Mouse (Mus musculus) limb, embryonic 14.5 days (tissue): ENCODE results near the gene Dand5. TPM values are rescaled to one million over a fixed set of nuclear protein-coding genes. Genes with fewer than 3 reads are reported as not detected.

Experiments used
- ATAC-seq: fragments of 200-750 bp; cut with Nextera tagmentation; 2 replicates; pipeline ENCODE4 v1.8.0; 2017; ENCODE audit warnings: low read depth, moderate number of reproducible peaks, moderate TSS enrichment; ENCODE audit not compliant: low FRiP score
- DNase-seq: peaks from one replicate; pipeline ENCODE4 v3.0.0-alpha.2; 2015; ENCODE audit warnings: low spot score
- H3K27ac ChIP-seq: fragments of 300-500 bp; sonication (generic); replicated peaks from 2 replicates; pipeline ENCODE4 v1.5.1; 2014; ENCODE audit warnings: low read depth, mild to moderate bottlenecking, low read length, moderate library complexity, mixed read lengths
- H3K27me3 ChIP-seq: fragments of 300-500 bp; sonication (generic); 2 replicates; pipeline ENCODE4 v1.6.1; 2014; ENCODE audit warnings: low read length, mixed read lengths; ENCODE audit not compliant: control insufficient read depth, insufficient read depth
- H3K36me3 ChIP-seq: fragments of 300-500 bp; sonication (generic); 2 replicates; pipeline ENCODE4 v1.6.1; 2014; ENCODE audit warnings: mild to moderate bottlenecking, low read length, moderate library complexity, mixed read lengths; ENCODE audit not compliant: control insufficient read depth, insufficient read depth
- H3K4me1 ChIP-seq: fragments of 300-500 bp; sonication (generic); 2 replicates; pipeline ENCODE4 v1.6.1; 2014; ENCODE audit warnings: antibody characterized with exemption, low read length, mixed read lengths; ENCODE audit not compliant: control insufficient read depth, insufficient read depth
- H3K4me2 ChIP-seq: fragments of 300-500 bp; sonication (generic); replicated peaks from 2 replicates; pipeline ENCODE4 v1.6.1; 2014; ENCODE audit warnings: low read depth, mild to moderate bottlenecking, low read length, moderate library complexity; ENCODE audit not compliant: severe bottlenecking
- H3K4me3 ChIP-seq: fragments of 300-500 bp; sonication (generic); replicated peaks from 2 replicates; pipeline ENCODE4 v1.5.1; 2014; ENCODE audit warnings: low read length
- H3K9ac ChIP-seq: fragments of 300-500 bp; sonication (generic); 2 replicates; pipeline ENCODE4 v1.6.1; 2014; ENCODE audit warnings: mild to moderate bottlenecking, low read depth, low read length, moderate library complexity; ENCODE audit not compliant: severe bottlenecking
- H3K9me3 ChIP-seq: fragments of 300-500 bp; sonication (generic); 2 replicates; pipeline ENCODE4 v1.6.1; 2016; ENCODE audit warnings: low read length; ENCODE audit not compliant: control insufficient read depth
- POLR2A ChIP-seq: fragments of 200-500 bp; IDR thresholded peaks from 2 replicates; pipeline ENCODE4 v1.8.0; 2012; ENCODE audit warnings: inconsistent platforms, mild to moderate bottlenecking, moderate library complexity, borderline replicate concordance; ENCODE audit not compliant: insufficient read depth, insufficient read length; ENCODE audit errors: extremely low read depth
- WGBS: fragments of 180-500 bp; shearing (Covaris S2); extraction: QIAGEN DNeasy Blood & Tissue Kit; methylation state at CpG from one replicate; pipeline ENCODE4 v1.1.7; 2014; 5-methylcytosine and 5-hydroxymethylcytosine counted together
- polyA plus RNA-seq, 2 experiments: library from polyadenylated mRNA; depleted of rRNA in 1 of 2; stranded (reverse) in 1 of 2; unstranded in 1 of 2; fragments of >200 nt; fragmentation: Nextera tagmentation in 1 of 2; extraction: Ambion mirVana in 1 of 2; gene quantifications; 2 replicates each; pipeline versions ENCODE4 v1.2.1 to v1.2.3; 2012 to 2014

Gene Dand5
- polyA plus RNA-seq, 2 experiments: 5.9 to 6.9 TPM

- H3K27me3 ChIP-seq: no peaks in the 10 kb centered on the region
Observed at GRCm38 (mm10) chr8:84798446-84799135, 24.0 kb downstream of the Dand5 start.

GRCm38 (mm10) chr8:84797971-84798370, 24.7 kb downstream of the Dand5 start:
- Histone ChIP-seq H3K9me3 (no peaks in the 10 kb centered on the region), H3K9ac (peak overlapping the region; percentile 99), H3K4me1 (peaks cover 51% of the 10 kb centered on the region), H3K4me3 (peak overlapping the region; percentile 77), H3K36me3 (peaks cover 32% of the 10 kb centered on the region), H3K4me2 (peak overlapping the region; percentile 93), H3K27me3 (no peaks in the 10 kb centered on the region), H3K27ac (no peak overlapping the region)
- 71% methylated on average over 6 of the region's 6 CpGs for WGBS
- DNase-seq (no peak), ATAC-seq (no peak)
- no peak for TF ChIP-seq POLR2A

More at GRCm38 (mm10) chr8:84798446-84799135, 24.0 kb downstream of the Dand5 start:
- Histone ChIP-seq H3K27ac (peak overlapping the region; percentile 98), H3K4me2 (peak overlapping the region; percentile 93), H3K36me3 (peaks cover 28% of the 10 kb centered on the region), H3K4me1 (peaks cover 53% of the 10 kb centered on the region), H3K9ac (peak overlapping the region; percentile 99), H3K4me3 (peak overlapping the region; percentile 77), H3K9me3 (no peaks in the 10 kb centered on the region)
- DNase-seq: no peak
- TF ChIP-seq POLR2A: no peak
- 37% methylated on average over 10 of the region's 10 CpGs for WGBS
- no peak for ATAC-seq

- no peak for TF ChIP-seq POLR2A
- DNase-seq: no peak
- Histone ChIP-seq H3K27ac (no peak overlapping the region), H3K4me3 (no peak overlapping the region), H3K27me3 (no peaks in the 10 kb centered on the region), H3K9ac (no peak overlapping the region), H3K4me2 (no peak overlapping the region), H3K4me1 (peaks cover 48% of the 10 kb centered on the region), H3K9me3 (no peaks in the 10 kb centered on the region), H3K36me3 (peaks cover 36% of the 10 kb centered on the region)
- WGBS: 66% methylated on average over 15 of the region's 15 CpGs
- no peak for ATAC-seq
Observed at GRCm38 (mm10) chr8:84797256-84797797, 25.3 kb downstream of the Dand5 start.

GRCm38 (mm10) chr8:84794486-84794885, 28.1 kb downstream of the Dand5 start:
- TF ChIP-seq POLR2A: no peak
- WGBS: 55% methylated on average over 7 of the region's 7 CpGs
- ATAC-seq: no peak
- Histone ChIP-seq H3K36me3 (peaks cover 39% of the 10 kb centered on the region), H3K9me3 (no peaks in the 10 kb centered on the region), H3K4me2 (peak overlapping the region; percentile 45), H3K27ac (peak overlapping the region; percentile 74), H3K27me3 (no peaks in the 10 kb centered on the region), H3K4me1 (peaks cover 62% of the 10 kb centered on the region), H3K4me3 (peak overlapping the region; percentile 15), H3K9ac (peak overlapping the region; percentile 36; the same call in 1 of the 2 replicates)
- DNase-seq: no peak

GRCm38 (mm10) chr8:84793791-84794485, 28.7 kb downstream of the Dand5 start:
- Histone ChIP-seq H3K4me3 (peak overlapping the region; percentile 15), H3K4me2 (peak overlapping the region; percentile 45), H3K36me3 (peaks cover 39% of the 10 kb centered on the region), H3K27me3 (no peaks in the 10 kb centered on the region), H3K9ac (peak overlapping the region; percentile 36; the same call in 1 of the 2 replicates), H3K4me1 (peaks cover 67% of the 10 kb centered on the region), H3K9me3 (no peaks in the 10 kb centered on the region), H3K27ac (peak overlapping the region; percentile 74)
- ATAC-seq: peak; percentile 71
- TF ChIP-seq POLR2A: no peak
- DNase-seq: peak; percentile 78
- WGBS: 51% methylated on average over 13 of the region's 13 CpGs
